Comparison of ENCODE assay signal across 24 mouse cellular contexts in genomic region chr13:108528343-108528742, GRCm38 (mm10).
DNase-seq lines count a peak whose midpoint lies in the region; ATAC-seq and TF ChIP-seq lines count a peak whose summit lies in the region.
"Had no signal": no experiment of that assay in that cellular context is flagged by ENCODE, and none has a peak within 500 bp of the region (broad histone marks: within the 10 kb centered on the region; RNA-seq: fewer than 3 reads in every experiment).

No protein-coding gene starts in this region.

- H3K9ac ChIP-seq in CH12.LX (ENCODE audit: insufficient read depth, low read depth): no peak overlapping the region
- H3K9ac ChIP-seq: embryonic facial prominence, embryonic 12.5 days; forebrain, embryonic 13.5 days; forebrain, embryonic 15.5 days; forebrain, postnatal 0 days had no signal

- no peak overlapping the region for H3K4me2 ChIP-seq in CH12.LX (ENCODE audit: insufficient read depth, low read depth, poor library complexity, severe bottlenecking)
- H3K4me2 ChIP-seq: embryonic facial prominence, embryonic 12.5 days; forebrain, embryonic 13.5 days; forebrain, embryonic 15.5 days had no signal

- no peaks in the 10 kb centered on the region for H3K9me3 ChIP-seq in CH12.LX (replicated peaks; ENCODE audit: low read length)
- H3K9me3 ChIP-seq: embryonic facial prominence, embryonic 10.5 days; embryonic facial prominence, embryonic 12.5 days; forebrain, embryonic 13.5 days; forebrain, embryonic 15.5 days; G1E had no signal

- no peak overlapping the region for H3K27ac ChIP-seq in CH12.LX (ENCODE audit: insufficient read depth, low read depth)
- H3K27ac ChIP-seq: embryonic facial prominence, embryonic 10.5 days; embryonic facial prominence, embryonic 12.5 days; forebrain, embryonic 13.5 days; forebrain, embryonic 15.5 days had no signal

- dilution Hi-C loops in CH12.LX (cut with MboI; ENCODE audit: extremely low pct_ligation_motif_present, extremely low pct_unique_long_range_greater_than_20kb, low sequenced_read_pairs): no loop called here

- H3K27me3 ChIP-seq in CH12.LX (replicated peaks): no peaks in the 10 kb centered on the region
- H3K27me3 ChIP-seq: embryonic facial prominence, embryonic 12.5 days; forebrain, embryonic 13.5 days; forebrain, embryonic 15.5 days; Patski had no signal

- H3K36me3 ChIP-seq in CH12.LX (replicated peaks in 1 of 2; ENCODE audit: control insufficient read depth in 1 of 2, insufficient read depth in 1 of 2, low read length in 1 of 2): no peaks in the 10 kb centered on the region
- H3K36me3 ChIP-seq: embryonic facial prominence, embryonic 10.5 days; embryonic facial prominence, embryonic 12.5 days; forebrain, embryonic 15.5 days; G1E had no signal

- ATAC-seq in common myeloid progenitor, adult 5-6 weeks (replicated peaks; ENCODE audit: low read depth, poor library complexity, severe bottlenecking): peak; percentile 46; the same call in 1 of the 2 replicates
- peak; percentile 7 to 50; a peak in 1 of 4 replicates for ATAC-seq in hematopoietic stem cell, adult 5-6 weeks (replicated peaks in 1 of 2; ENCODE audit: insufficient read depth in 1 of 2, low FRiP score in 2 of 2, low TSS enrichment in 1 of 2, low read depth in 1 of 2, poor library complexity in 2 of 2, severe bottlenecking in 2 of 2)
- peak; percentile 76 for ATAC-seq in megakaryocyte progenitor cell, adult 5-6 weeks (replicated peaks; ENCODE audit: poor library complexity)
- ATAC-seq: activated CD4-positive, CD25-positive, alpha-beta regulatory T cell, adult 4 months; forebrain, embryonic 13.5 days; forebrain, embryonic 15.5 days; forebrain, postnatal 0 days; Patski had no signal

- TF ChIP-seq POLR2A in CH12.LX (IDR thresholded peaks at IDR 0.05; ENCODE audit: low read depth, low read length): no peak

- H3K79me2 ChIP-seq in CH12.LX (replicated peaks; ENCODE audit: control insufficient read depth, extremely low read depth, insufficient read depth, poor library complexity, severe bottlenecking): no peaks in the 10 kb centered on the region

- no peak for TF ChIP-seq RAD21 in CH12.LX (IDR thresholded peaks at IDR 0.05; ENCODE audit: low read depth, low read length)

- no peak overlapping the region for H3K4me3 ChIP-seq in CH12.LX (replicated peaks in 1 of 3; ENCODE audit: low read depth in 2 of 3, low read length in 2 of 3, poor library complexity in 1 of 3)
- H3K4me3 ChIP-seq: embryonic facial prominence, embryonic 10.5 days; embryonic facial prominence, embryonic 12.5 days; forebrain, embryonic 13.5 days; forebrain, embryonic 15.5 days had no signal

- H3K4me1 ChIP-seq in CH12.LX (ENCODE audit: control insufficient read depth in 1 of 2, insufficient read depth in 2 of 2): peaks cover 16 to 23% of the 10 kb centered on the region in 2 experiments; a peak in 3 of 4 replicates
- H3K4me1 ChIP-seq: embryonic facial prominence, embryonic 10.5 days; embryonic facial prominence, embryonic 12.5 days had no signal

- TF ChIP-seq CTCF in CH12.LX (conservative IDR thresholded peaks at IDR 0.05 in 1 of 2, IDR thresholded peaks at IDR 0.05 in 1 of 2; ENCODE audit: low read depth in 2 of 2, low read length in 2 of 2): no peak

- in situ Hi-C loops in CH12.LX (cut with MboI; ENCODE audit: low pct_ligation_motif_present, low pct_unique_long_range_greater_than_20kb, low sequenced_read_pairs): no loop called here

- no peak for TF ChIP-seq EP300 in CH12.LX (IDR thresholded peaks at IDR 0.05; ENCODE audit: low read length)

- no peak for DNase-seq in CH12.LX (ENCODE audit: extremely low read depth)
- DNase-seq in cerebellum, adult 18-20 months: no peak
- no peak for DNase-seq in c-Kit-positive CD71-positive TER-119-positive erythroid progenitor cells, embryonic 14.5 days (ENCODE audit: low spot score)
- DNase-seq in spleen, postnatal 14 days (ENCODE audit: low spot score in 2 of 2): no peak
- DNase-seq: adrenal gland, adult 8-10 months; adrenal gland, postnatal 14 days; adrenal gland, postnatal 36 days; cerebellum, adult 11 months; cerebellum, adult 2 months; cerebellum, adult 9-10 months; cerebellum, postnatal 10 days; cerebellum, postnatal 25 days; embryo, embryonic 11 days; forebrain, postnatal 0 days had no signal

TF ChIP-seq in CH12.LX, 34 proteins besides CTCF, POLR2A, EP300 and RAD21:
- TF ChIP-seq NELFE (IDR thresholded peaks at IDR 0.05; ENCODE audit: low read depth, low read length) (no peak), GABPA (IDR thresholded peaks at IDR 0.05; ENCODE audit: insufficient replicate concordance, low read depth, low read length) (no peak), ETS1 (conservative IDR thresholded peaks at IDR 0.05; ENCODE audit: low read depth, low read length) (0 out of 2 replicates have a peak, but pooled peaks have one; percentile 2), MAFK (IDR thresholded peaks at IDR 0.05; ENCODE audit: insufficient replicate concordance, low read length) (no peak), ZNF384 (IDR thresholded peaks at IDR 0.05; ENCODE audit: low read depth, low read length) (no peak), USF1 (IDR thresholded peaks at IDR 0.05; ENCODE audit: low read depth, low read length) (no peak), NRF1 (IDR thresholded peaks at IDR 0.05; ENCODE audit: low read depth, low read length) (no peak), TCF12 (IDR thresholded peaks at IDR 0.05; ENCODE audit: low read depth, low read length) (no peak), IRF4 (IDR thresholded peaks at IDR 0.05; ENCODE audit: low read depth, low read length) (no peak), E2F4 (IDR thresholded peaks at IDR 0.05; ENCODE audit: insufficient replicate concordance, low read depth, low read length) (no peak), ZKSCAN1 (IDR thresholded peaks at IDR 0.05; ENCODE audit: borderline replicate concordance, low read depth, low read length) (no peak), ELF1 (IDR thresholded peaks at IDR 0.05; ENCODE audit: low read depth, low read length) (no peak), USF2 (conservative IDR thresholded peaks at IDR 0.05; ENCODE audit: low read depth, low read length) (no peak), BHLHE40 (IDR thresholded peaks at IDR 0.05; ENCODE audit: low read depth, low read length) (0 out of 2 replicates have a peak, but pooled peaks have one; percentile 2)
